Mouse (Mus musculus): ENCODE measurements at regions not wholly inside any gene's neighbourhood (a gene's known extent, or its start where the extent isn't known, plus 50 kb on each side); places are given as distances from the start of the nearest gene placed in this dataset.
A peak's percentile ranks its signal among the peaks of the same experiment; 100 is the strongest.

GRCm38 (mm10) chr11:39733434-39734076 is 961.4 kb downstream of the Mat2b start:
- no peak for DNase-seq

DNA sequence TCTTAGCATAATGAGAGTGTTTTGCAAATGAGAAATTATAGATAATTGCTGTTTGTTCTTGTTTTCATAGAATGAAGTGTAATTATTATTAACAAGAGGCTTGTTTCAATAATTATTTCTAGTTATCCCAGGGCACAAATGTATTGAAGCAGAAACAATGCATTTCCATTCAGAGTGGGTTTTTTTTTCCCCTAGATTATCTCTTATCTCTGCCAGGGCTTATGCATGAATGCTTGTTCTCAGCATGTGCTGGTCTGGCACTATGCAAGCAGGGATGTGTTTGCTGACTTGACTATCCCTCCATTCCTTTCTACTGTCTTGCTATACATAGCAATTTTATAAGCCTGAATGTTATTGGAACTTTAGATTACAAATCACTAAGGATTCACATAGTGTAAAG is 971.4 kb downstream of the Mat2b start:
- no peak for DNase-seq

- DNase-seq = no peak
These were observed 1016.5 kb downstream of the Mat2b start for GRCm38 (mm10) chr11:39678521-39678920.

DNA sequence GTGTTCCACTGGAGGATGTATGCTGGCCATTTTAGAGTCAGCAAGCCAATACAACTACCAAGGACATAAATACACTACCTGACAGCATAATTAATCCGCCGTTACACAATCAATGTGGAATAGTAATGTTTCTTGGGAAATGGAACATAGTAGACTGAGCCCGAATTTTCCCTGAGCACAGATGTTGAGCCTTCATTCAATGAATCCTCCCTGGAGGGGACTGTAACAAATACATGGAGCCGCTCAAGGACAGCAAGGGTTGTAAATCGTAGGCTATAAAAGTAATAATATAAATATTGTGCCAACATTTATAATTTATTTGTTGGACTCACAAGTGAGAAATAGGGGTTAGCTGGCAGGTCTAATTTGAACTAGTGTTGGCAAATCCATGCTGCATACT is 1041.4 kb downstream of the Mat2b start:
- no peak for DNase-seq

- no peak for DNase-seq
These were observed 1075.6 kb downstream of the Mat2b start for GRCm38 (mm10) chr11:39619356-39619755.

DNA sequence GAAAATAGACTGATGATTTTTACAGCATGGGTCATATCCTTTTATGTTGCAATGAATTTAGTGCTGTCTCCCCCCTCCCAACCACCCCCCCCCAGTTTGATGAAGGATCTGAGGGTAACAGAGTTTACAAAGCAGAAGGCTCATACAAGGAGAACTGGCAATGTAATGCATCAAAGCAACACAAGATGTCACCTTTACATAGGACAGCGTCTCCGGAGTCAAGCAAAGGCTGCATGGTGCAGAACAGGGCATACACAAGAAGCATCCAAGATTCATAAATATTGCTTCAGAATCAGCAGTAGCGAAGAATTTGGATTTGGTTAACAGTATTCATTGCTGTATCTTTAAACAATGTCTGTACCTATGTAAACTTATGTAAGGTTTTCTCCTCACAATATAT is 1079.2 kb downstream of the Mat2b start:
- DNase-seq = no peak

DNA sequence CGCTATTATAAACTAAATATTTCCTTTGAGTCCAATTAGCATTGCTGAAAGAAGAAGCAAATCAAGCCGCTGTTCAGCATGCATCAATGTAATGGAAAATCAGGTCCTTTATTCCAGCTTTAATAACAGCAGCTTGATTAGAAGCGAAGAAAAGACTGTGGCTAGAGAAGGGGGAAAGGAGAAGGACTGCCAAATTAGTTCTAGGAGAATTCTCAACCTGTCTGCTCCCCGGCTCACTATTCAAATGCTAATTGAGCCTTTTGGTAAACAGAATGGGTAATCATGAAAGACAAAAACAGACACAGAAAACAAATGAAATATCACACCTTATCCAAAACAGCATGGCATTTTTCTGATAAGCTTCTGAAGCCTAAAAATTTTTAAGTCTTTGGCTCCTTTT is 1098.5 kb downstream of the Mat2b start:
- DNase-seq = no peak

DNA sequence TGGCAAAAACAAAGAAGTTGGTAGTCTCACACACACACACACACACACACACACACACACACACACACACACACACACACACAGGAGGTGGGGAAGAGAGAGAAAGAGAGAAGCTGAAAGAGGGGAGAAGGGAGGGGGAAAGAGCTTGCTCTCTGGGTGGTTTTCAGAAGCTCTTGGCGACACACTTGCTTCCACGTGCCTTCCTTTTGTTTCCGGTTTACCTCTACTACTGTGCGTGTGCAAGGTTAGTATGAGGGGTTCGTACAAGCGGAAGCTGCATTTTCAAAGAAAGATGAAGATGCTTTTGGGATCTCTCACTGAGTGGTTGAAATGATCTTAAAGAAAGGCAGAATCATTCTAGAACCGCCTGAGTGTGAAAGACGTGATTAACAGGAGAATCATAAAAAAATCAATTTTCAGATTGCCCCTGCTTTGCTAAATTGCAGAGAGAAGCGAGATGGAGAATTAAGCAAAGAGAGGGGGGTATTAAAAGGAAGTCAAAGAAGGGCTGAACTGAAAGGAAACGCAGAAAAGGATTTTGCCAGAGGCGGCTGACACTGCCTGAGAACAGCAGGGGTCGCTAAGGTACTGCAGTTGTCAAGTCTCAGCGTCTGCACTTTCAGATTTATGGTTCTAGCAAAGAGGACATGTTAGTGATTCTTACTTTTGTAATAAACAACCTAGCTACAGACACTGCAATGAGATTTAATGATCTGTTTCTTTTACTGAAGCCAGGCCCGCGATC is 1106.2 kb downstream of the Mat2b start:
- DNase-seq = peak; percentile 16 to 30

- no peak for DNase-seq
These were observed 1136.7 kb downstream of the Mat2b start for GRCm38 (mm10) chr11:39558287-39558686.

DNA sequence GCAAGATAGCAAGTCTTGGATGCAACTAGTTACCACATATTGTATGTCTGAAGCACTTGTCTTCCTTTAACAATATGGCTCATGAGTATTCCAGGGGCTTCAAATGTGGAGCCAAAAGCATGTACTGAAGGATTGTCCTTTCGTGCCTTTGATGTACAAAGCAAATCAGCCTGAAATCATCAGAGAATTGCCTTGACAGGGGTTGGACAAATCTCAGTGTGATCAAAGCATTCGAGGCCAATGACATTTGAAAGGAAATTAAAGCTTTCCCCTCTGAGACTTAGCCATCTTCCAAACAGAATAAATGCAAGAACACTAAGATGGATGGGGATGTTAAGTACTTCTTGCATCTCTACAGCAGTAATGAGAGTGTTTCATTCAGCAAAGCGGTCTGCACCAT is 1144.9 kb downstream of the Mat2b start:
- no peak for DNase-seq

DNA sequence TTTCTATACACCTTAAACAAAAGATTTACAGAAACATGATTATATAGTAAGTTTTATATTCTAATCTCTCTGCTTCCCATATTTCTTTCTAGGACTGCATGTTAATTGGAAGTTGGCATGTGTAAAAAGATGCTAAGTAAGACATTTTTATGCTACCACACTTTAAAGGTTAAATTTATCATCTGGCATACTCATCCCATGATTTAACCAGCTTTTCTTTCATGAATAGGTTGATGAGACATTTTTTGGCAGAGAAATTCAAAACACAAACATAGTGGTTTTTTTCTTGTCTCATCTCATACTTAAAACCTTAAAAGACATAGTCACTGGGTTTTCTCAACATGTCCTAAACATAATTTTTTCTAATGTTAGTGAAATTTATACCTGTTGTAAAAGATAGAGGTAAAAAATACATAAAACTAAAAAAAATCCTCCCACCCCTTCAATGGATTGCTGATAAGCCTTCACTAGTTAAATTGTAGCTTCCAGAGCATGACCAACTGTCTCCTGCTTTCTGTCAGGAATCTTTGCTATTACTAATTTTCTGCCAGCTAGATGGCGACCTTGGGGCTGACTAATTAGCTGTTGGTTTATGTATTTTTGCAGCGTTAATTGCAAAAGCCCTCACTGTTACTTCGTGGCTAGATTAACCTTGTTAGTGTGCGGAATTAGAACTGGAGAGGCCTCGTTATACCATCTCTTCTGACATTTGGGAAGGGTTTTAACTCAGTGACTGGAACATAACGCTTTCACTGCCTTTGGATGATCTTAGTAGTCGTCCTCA is 1169.9 kb downstream of the Mat2b start:
- DNase-seq = no peak

DNA sequence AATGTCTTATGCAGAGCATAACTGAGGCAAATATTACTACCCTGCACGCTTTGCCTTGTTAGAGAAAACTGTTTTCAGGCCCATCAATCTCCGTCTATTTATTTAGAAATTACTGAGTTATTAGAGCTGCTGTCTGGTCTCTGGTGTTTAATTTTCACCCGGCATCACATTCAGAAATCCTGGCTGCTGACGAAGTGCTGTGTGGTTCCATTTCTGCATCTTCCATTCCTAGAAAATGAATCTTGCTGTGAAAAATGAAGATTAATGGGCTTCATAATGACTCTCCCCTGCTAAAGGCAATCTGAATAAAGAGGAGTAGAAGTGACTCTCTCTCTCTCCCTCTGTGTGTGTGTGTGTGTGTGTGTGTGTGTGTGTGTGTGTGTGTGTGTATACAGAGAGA is 1199.8 kb downstream of the Mat2b start:
- no peak for DNase-seq

GRCm38 (mm10) chr11:39477136-39477535 is 1217.9 kb downstream of the Mat2b start:
- no peak for DNase-seq

GRCm38 (mm10) chr11:39453329-39453952 is 1241.6 kb downstream of the Mat2b start:
- DNase-seq = no peak

DNA sequence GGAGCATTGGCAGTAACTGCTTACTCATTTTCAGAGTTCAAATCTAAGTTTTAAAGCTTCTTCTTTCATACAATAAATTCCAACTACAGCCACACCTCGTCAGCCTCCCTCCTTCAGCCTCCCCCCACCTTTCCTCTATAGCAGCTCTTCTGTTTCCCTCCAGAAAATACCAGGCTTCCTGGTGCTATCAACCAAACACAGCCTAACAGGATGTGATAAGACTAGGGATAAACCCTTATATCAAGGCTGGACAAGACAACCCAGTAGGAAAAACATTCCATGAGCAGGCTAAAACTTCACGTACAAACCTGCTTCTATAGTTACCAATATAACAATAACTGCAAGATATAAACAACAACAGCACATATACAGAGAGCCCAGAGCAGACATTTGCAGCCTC is 1248.6 kb downstream of the Mat2b start:
- no peak for DNase-seq

GRCm38 (mm10) chr11:39411691-39412090 is 1283.3 kb downstream of the Mat2b start:
- DNase-seq = no peak

DNA sequence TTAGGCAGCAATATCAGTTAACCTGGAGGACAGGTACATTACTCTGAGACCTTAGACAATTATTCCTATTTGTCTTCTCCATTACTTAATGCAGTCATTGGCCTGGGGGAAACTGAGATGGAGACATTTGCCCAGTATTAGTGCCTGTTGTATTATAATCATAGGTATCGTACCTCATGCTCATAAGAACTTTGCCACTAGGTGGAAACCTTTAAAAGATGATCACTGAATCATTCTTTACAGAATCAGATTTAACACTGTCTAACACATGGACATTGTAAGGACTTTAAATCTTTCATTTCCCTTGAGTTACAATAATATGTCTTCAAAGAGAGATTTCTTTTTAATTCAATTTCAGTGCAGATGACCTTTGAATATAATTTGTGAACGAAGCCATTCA is 1283.8 kb downstream of the Mat2b start:
- no peak for DNase-seq

- DNase-seq = no peak
These were observed 1330.2 kb downstream of the Mat2b start for GRCm38 (mm10) chr11:39364827-39365226.

DNA sequence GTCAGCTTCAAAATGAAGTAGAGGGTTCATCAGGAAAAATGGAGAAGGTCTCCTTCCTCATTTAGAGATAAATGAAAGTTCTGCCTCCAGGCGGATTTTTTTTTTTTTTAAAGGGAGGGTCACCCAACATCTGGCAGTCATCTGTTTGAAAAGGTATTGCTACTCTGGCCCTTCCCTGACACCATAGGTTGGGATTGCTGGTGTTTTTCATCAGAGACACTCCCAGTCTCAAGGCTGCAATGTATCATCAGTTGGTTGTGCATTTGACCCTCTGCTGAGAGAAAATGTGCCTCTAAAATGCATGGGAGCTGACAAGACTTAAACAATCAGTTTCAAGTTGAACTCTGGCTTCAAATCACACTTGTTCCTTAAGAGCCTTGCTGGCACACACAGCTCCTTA is 1344.4 kb downstream of the Mat2b start:
- DNase-seq = no peak

Measured in cerebellum, adult 18-20 months (tissue).